Mouse (Mus musculus) kidney, embryonic 14.5 days (tissue): ENCODE measurements around the gene Fign. TPM values are rescaled to one million over a fixed set of nuclear protein-coding genes. Genes with fewer than 3 reads are reported as not detected.

Experiments
- ATAC-seq: fragments of 200-750 bp; cut with Nextera tagmentation; 2 replicates; pipeline ENCODE4 v1.8.0; 2017; ENCODE audit warnings: moderate number of reproducible peaks, mild to moderate bottlenecking, moderate TSS enrichment, moderate library complexity; ENCODE audit not compliant: low FRiP score, low TSS enrichment
- H3K27ac ChIP-seq: fragments of 300-500 bp; sonication (generic); 2 replicates; pipeline ENCODE4 v1.5.1; 2014; ENCODE audit warnings: low read depth, mild to moderate bottlenecking, low read length, moderate library complexity, mixed read lengths
- H3K27me3 ChIP-seq: fragments of 300-500 bp; sonication (generic); 2 replicates; pipeline ENCODE4 v1.6.1; 2014; ENCODE audit warnings: mild to moderate bottlenecking, low read length; ENCODE audit not compliant: control insufficient read depth, insufficient read depth
- H3K36me3 ChIP-seq: fragments of 300-500 bp; sonication (generic); 2 replicates; pipeline ENCODE4 v1.6.1; 2014; ENCODE audit warnings: low read length, mixed read lengths; ENCODE audit not compliant: control insufficient read depth, insufficient read depth
- H3K4me1 ChIP-seq: fragments of 300-500 bp; sonication (generic); 2 replicates; pipeline ENCODE4 v1.6.1; 2014; ENCODE audit warnings: low read length, mixed read lengths; ENCODE audit not compliant: control insufficient read depth, insufficient read depth
- H3K4me2 ChIP-seq: fragments of 300-500 bp; sonication (generic); replicated peaks from 2 replicates; pipeline ENCODE4 v1.6.1; 2014; ENCODE audit warnings: low read depth, mild to moderate bottlenecking, low read length
- H3K4me3 ChIP-seq: fragments of 300-500 bp; sonication (generic); 2 replicates; pipeline ENCODE4 v1.5.1; 2014; ENCODE audit warnings: mild to moderate bottlenecking, low read length
- H3K9ac ChIP-seq: fragments of 300-500 bp; sonication (generic); 2 replicates; pipeline ENCODE4 v1.6.1; 2014; ENCODE audit warnings: low read depth, mild to moderate bottlenecking, low read length, moderate library complexity
- H3K9me3 ChIP-seq: fragments of 300-500 bp; sonication (generic); 2 replicates; pipeline ENCODE4 v1.6.1; 2016; ENCODE audit warnings: low read length; ENCODE audit not compliant: control insufficient read depth
- WGBS: fragments of 180-500 bp; shearing (Covaris S2); extraction: QIAGEN DNeasy Blood & Tissue Kit; methylation state at CpG from one replicate; pipeline ENCODE4 v1.1.7; 2014; 5-methylcytosine and 5-hydroxymethylcytosine counted together
- polyA plus RNA-seq: library from polyadenylated mRNA; unstranded; fragments of >200 nt; fragmentation: Nextera tagmentation; extraction: Ambion mirVana; gene quantifications from 2 replicates; pipeline ENCODE4 v1.2.1, GENCODE M21; 2014

Gene Fign
- polyA plus RNA-seq, 1 experiment from 2014 or later = 13.1 TPM

DNA sequence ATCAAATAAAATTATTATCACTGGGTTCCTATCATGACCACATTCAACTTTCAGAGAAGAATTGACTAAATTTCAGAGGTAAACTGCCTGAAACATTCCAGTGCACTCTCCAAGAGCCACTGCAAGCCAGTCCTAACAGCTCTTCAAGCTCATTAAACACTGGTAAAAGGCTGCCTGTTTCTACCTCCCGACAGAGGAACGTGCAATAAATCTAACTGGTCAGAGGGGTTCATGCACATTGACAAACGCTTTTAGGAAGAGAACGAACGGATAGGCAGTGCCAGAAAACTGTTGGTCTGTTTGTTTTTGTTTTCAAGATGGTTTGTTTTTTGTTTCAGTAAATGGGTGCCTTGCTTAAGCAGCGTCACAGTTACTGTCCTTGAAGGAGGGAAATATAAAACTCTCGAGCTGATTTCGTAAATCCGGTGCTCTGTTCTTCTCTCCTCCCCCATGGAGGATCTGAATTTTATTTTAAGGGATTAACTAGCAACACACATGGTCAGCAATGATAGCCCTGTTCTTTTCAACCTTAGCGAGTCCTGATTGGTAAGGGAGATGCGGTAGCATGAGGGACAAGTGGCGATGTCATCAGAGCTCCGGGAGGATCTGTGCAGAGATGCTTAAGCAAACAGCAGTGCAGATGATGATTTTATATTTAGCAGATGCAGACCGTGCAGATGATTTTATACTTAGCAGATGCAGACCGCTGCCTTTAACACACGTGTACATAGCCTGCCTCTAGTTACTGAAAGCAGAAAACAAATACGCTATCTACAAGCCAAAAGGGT, 23.0 kb downstream of the Fign start:
- peak overlapping the region; percentile 38 for H3K4me2 ChIP-seq
- peaks cover 22% of the 10 kb centered on the region; the same call in 1 of the 2 replicates for H3K4me1 ChIP-seq
- no peaks in the 10 kb centered on the region for H3K36me3 ChIP-seq
- H3K9me3 ChIP-seq = no peaks in the 10 kb centered on the region
- peak overlapping the region; percentile 12; the same call in 1 of the 2 replicates for H3K4me3 ChIP-seq
- WGBS = 24% methylated on average over 17 of the region's 17 CpGs
- H3K27ac ChIP-seq = peak overlapping the region; percentile 32; the same call in 1 of the 2 replicates
- no peak overlapping the region for H3K9ac ChIP-seq
- ATAC-seq = peak; percentile 77
- no peaks in the 10 kb centered on the region for H3K27me3 ChIP-seq

- no peak for ATAC-seq
- no peaks in the 10 kb centered on the region for H3K9me3 ChIP-seq
- WGBS = 17% methylated on average over 4 of the region's 4 CpGs
- H3K4me1 ChIP-seq = peaks cover 15% of the 10 kb centered on the region; the same call in 1 of the 2 replicates
- no peak overlapping the region for H3K4me2 ChIP-seq
- H3K27me3 ChIP-seq = no peaks in the 10 kb centered on the region
- no peak overlapping the region for H3K9ac ChIP-seq
- no peak overlapping the region for H3K4me3 ChIP-seq
- no peaks in the 10 kb centered on the region for H3K36me3 ChIP-seq
- H3K27ac ChIP-seq = no peak overlapping the region
Measured at GRCm38 (mm10) chr2:64072158-64072557, 25.7 kb downstream of the Fign start.

DNA sequence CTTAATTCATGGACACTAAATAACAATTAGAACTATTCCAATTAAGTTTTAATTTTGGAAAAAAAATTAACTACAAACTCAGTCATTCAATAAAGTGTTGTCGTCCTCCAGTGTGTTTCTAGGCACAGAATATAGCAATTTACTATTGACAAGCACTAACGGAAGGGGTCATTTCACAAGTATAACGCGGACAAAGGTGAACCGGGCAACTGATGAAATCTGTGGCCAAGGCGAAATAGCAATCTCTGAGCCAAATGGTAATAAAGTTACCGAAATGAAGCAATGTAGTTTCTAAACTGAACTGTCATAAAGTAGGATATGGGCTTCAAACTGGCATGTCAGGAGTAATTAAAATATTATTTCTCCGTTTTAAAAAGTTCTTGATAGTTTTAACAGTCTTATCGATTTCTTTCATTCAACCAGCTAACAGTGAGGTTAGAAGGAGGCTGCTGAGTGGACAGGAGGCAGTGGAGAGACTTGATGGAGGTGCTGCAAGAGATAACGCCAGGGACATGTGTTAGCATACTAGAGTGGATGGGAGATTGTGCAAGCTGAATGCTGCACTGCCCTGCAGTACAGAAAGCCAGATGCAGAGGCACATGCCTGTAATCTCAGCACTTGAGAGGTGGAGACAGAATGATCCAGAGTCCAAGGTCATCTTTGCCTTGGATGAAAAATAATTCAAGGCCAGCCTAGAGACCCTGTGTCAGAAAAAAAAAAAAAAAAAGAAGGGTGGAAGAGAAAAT, 27.7 kb downstream of the Fign start:
- Histone ChIP-seq H3K4me3 (no peak overlapping the region), H3K9me3 (no peaks in the 10 kb centered on the region), H3K27me3 (no peaks in the 10 kb centered on the region), H3K36me3 (no peaks in the 10 kb centered on the region), H3K27ac (no peak overlapping the region), H3K4me1 (0 out of 2 replicates have a peak, but pooled peaks cover 6% of the 10 kb centered on the region), H3K4me2 (no peak overlapping the region), H3K9ac (no peak overlapping the region)
- no peak for ATAC-seq
- WGBS = 87% methylated on average over 10 of the region's 10 CpGs

- no peak for ATAC-seq
- no peaks in the 10 kb centered on the region for H3K36me3 ChIP-seq
- H3K4me1 ChIP-seq = no peaks in the 10 kb centered on the region
- 93% methylated on average over 4 of the region's 4 CpGs for WGBS
- no peaks in the 10 kb centered on the region for H3K9me3 ChIP-seq
- H3K4me3 ChIP-seq = no peak overlapping the region
- H3K9ac ChIP-seq = no peak overlapping the region
- H3K27me3 ChIP-seq = no peaks in the 10 kb centered on the region
- no peak overlapping the region for H3K4me2 ChIP-seq
- no peak overlapping the region for H3K27ac ChIP-seq
Measured at GRCm38 (mm10) chr2:64065511-64065910, 32.3 kb downstream of the Fign start.

DNA sequence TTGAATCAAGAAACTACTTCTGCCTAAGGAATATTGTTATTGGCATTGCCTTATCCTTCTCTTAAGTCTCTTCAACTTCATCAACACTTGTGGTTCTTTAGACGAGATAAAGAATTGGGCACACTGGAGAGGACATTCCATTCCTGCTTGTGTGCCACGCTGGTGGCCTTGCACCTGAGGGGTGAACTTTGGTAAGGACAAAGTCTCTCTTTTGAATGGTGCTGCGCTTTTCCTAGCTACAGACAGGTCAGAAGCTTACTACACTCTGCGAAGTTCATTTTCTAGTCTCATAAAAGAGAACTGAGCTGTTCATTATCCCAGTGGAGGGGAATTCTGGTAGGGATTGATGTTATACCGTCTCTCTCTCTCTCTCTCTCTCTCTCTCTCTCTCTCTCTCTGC, 38.4 kb downstream of the Fign start:
- H3K9me3 ChIP-seq = no peaks in the 10 kb centered on the region
- no peaks in the 10 kb centered on the region for H3K27me3 ChIP-seq
- H3K9ac ChIP-seq = no peak overlapping the region
- no peaks in the 10 kb centered on the region for H3K4me1 ChIP-seq
- H3K36me3 ChIP-seq = no peaks in the 10 kb centered on the region
- H3K27ac ChIP-seq = no peak overlapping the region
- no peak overlapping the region for H3K4me2 ChIP-seq
- ATAC-seq = no peak
- H3K4me3 ChIP-seq = no peak overlapping the region
- 88% methylated on average over 5 of the region's 5 CpGs for WGBS

- Histone ChIP-seq H3K27me3 (no peaks in the 10 kb centered on the region), H3K27ac (no peak overlapping the region), H3K4me1 (no peaks in the 10 kb centered on the region), H3K4me3 (no peak overlapping the region), H3K9me3 (no peaks in the 10 kb centered on the region), H3K36me3 (no peaks in the 10 kb centered on the region), H3K4me2 (no peak overlapping the region), H3K9ac (no peak overlapping the region)
- 63% methylated on average over 2 of the region's 2 CpGs for WGBS
- ATAC-seq = no peak
Measured at GRCm38 (mm10) chr2:64048142-64048541, 49.7 kb downstream of the Fign start.

- no peak overlapping the region for H3K4me3 ChIP-seq
- no peaks in the 10 kb centered on the region for H3K36me3 ChIP-seq
- H3K9ac ChIP-seq = no peak overlapping the region
- no peaks in the 10 kb centered on the region for H3K4me1 ChIP-seq
- H3K9me3 ChIP-seq = no peaks in the 10 kb centered on the region
- no peak overlapping the region for H3K4me2 ChIP-seq
- H3K27ac ChIP-seq = no peak overlapping the region
- no peaks in the 10 kb centered on the region for H3K27me3 ChIP-seq
- WGBS = 69% methylated on average over 3 of the region's 3 CpGs
- no peak for ATAC-seq
Measured at GRCm38 (mm10) chr2:64043099-64043498, 54.7 kb downstream of the Fign start.

DNA sequence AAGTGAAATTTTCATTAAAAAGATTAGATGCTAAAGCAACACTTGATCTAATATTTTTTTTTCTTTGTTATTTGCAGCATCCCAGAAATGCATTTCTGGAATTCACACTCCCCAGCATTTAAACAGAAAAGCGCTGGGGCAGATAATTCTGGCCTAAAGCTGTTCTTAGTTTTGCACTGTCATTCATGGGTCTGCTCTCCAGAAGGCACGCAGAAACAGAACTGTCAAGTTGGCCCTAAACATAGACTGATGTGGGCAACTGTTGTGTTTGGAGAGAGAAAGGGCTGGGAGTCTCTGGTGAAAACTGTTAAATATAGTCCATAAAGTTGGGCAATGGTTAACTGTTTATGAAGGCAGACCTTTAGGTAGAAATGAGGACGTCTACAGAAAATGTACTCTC, 62.4 kb downstream of the Fign start:
- H3K9me3 ChIP-seq = no peaks in the 10 kb centered on the region
- ATAC-seq = no peak
- no peak overlapping the region for H3K27ac ChIP-seq
- no peaks in the 10 kb centered on the region for H3K36me3 ChIP-seq
- no peak overlapping the region for H3K4me2 ChIP-seq
- no peak overlapping the region for H3K4me3 ChIP-seq
- H3K4me1 ChIP-seq = no peaks in the 10 kb centered on the region
- 70% methylated on average over 3 of the region's 3 CpGs for WGBS
- no peak overlapping the region for H3K9ac ChIP-seq
- no peaks in the 10 kb centered on the region for H3K27me3 ChIP-seq

- H3K4me3 ChIP-seq = no peak overlapping the region
- no peak overlapping the region for H3K4me2 ChIP-seq
- no peaks in the 10 kb centered on the region for H3K27me3 ChIP-seq
- H3K27ac ChIP-seq = no peak overlapping the region
- ATAC-seq = no peak
- no peaks in the 10 kb centered on the region for H3K9me3 ChIP-seq
- H3K36me3 ChIP-seq = no peaks in the 10 kb centered on the region
- WGBS = 88% methylated on average over 3 of the region's 3 CpGs
- no peaks in the 10 kb centered on the region for H3K4me1 ChIP-seq
- H3K9ac ChIP-seq = no peak overlapping the region
Measured at GRCm38 (mm10) chr2:64033871-64034270, 64.0 kb downstream of the Fign start.
